Mouse (Mus musculus) testis, adult 2 months (tissue): ENCODE measurements around the gene Abracl.

ENCODE experiments used
- CTCF ChIP-seq: fragments of 200-500 bp; IDR thresholded peaks from 2 replicates; pipeline ENCODE4 v1.5.1; 2012; ENCODE audit warnings: low read depth, mild to moderate bottlenecking, inconsistent platforms, low read length, moderate library complexity; ENCODE audit not compliant: control insufficient read depth, insufficient read depth, insufficient replicate concordance
- POLR2A ChIP-seq: fragments of 200-500 bp; IDR thresholded peaks from 2 replicates; pipeline ENCODE4 v1.6.1; 2012; ENCODE audit warnings: low read depth, mild to moderate bottlenecking, inconsistent platforms, low read length, moderate library complexity; ENCODE audit not compliant: control insufficient read depth

GRCm38 (mm10) chr10:18072871-18073270 is 49.8 kb upstream of the Abracl start:
- no peak for TF ChIP-seq CTCF
- TF ChIP-seq POLR2A = no peak
